Mouse (Mus musculus) liver, embryonic 16.5 days (tissue): ENCODE data around the gene Tysnd1. TPM values are rescaled to one million over a fixed set of nuclear protein-coding genes. Genes with fewer than 3 reads are reported as not detected.
A peak's percentile ranks its signal among the peaks of the same experiment; 100 is the strongest.

Source experiments
- ATAC-seq: fragments of 200-750 bp; cut with Nextera tagmentation; 2 replicates; pipeline ENCODE4 v1.8.0; 2017; ENCODE audit warnings: low read depth, mild to moderate bottlenecking, moderate number of reproducible peaks, moderate library complexity
- H3K27ac ChIP-seq: fragments of 300-500 bp; sonication (generic); 2 replicates; pipeline ENCODE4 v1.5.1; 2014; ENCODE audit warnings: mild to moderate bottlenecking, low read length
- H3K27me3 ChIP-seq: fragments of 300-500 bp; sonication (generic); 2 replicates; pipeline ENCODE4 v1.6.1; 2014; ENCODE audit warnings: low read depth, low read length, mixed read lengths; ENCODE audit not compliant: control insufficient read depth, insufficient read depth
- H3K36me3 ChIP-seq: fragments of 300-500 bp; sonication (generic); 2 replicates; pipeline ENCODE4 v1.6.1; 2014; ENCODE audit warnings: mild to moderate bottlenecking; ENCODE audit not compliant: control insufficient read depth, insufficient read depth
- H3K4me1 ChIP-seq: fragments of 300-500 bp; sonication (generic); 2 replicates; pipeline ENCODE4 v1.6.1; 2014; ENCODE audit warnings: low read depth, low read length, mixed read lengths; ENCODE audit not compliant: control insufficient read depth
- H3K4me2 ChIP-seq: fragments of 300-500 bp; sonication (generic); 2 replicates; pipeline ENCODE4 v1.6.1; 2014; ENCODE audit warnings: low read depth, low read length, mixed read lengths
- H3K4me3 ChIP-seq: fragments of 300-500 bp; sonication (generic); 2 replicates; pipeline ENCODE4 v1.5.1; 2014; ENCODE audit warnings: low read depth, mild to moderate bottlenecking, low read length
- H3K9ac ChIP-seq: fragments of 300-500 bp; sonication (generic); 2 replicates; pipeline ENCODE4 v1.6.1; 2014; ENCODE audit warnings: low read depth, low read length
- H3K9me3 ChIP-seq: fragments of 300-500 bp; sonication (generic); replicated peaks from 2 replicates; pipeline ENCODE4 v1.6.1; 2016; ENCODE audit warnings: low read length; ENCODE audit not compliant: control insufficient read depth
- WGBS: fragments of 180-500 bp; shearing (Covaris S2); extraction: QIAGEN DNeasy Blood & Tissue Kit; methylation state at CpG from one replicate; pipeline ENCODE4 v1.1.7; 2014; ENCODE audit not compliant: insufficient replicate concordance; 5-methylcytosine and 5-hydroxymethylcytosine counted together
- polyA plus RNA-seq: library from polyadenylated mRNA; unstranded; fragments of >200 nt; fragmentation: Nextera tagmentation; extraction: Ambion mirVana; gene quantifications from 2 replicates; pipeline ENCODE4 v1.2.1, GENCODE M21; 2015

Tysnd1 gene
- polyA plus RNA-seq, 1 experiment from 2014 or later = 12.8 TPM

DNA sequence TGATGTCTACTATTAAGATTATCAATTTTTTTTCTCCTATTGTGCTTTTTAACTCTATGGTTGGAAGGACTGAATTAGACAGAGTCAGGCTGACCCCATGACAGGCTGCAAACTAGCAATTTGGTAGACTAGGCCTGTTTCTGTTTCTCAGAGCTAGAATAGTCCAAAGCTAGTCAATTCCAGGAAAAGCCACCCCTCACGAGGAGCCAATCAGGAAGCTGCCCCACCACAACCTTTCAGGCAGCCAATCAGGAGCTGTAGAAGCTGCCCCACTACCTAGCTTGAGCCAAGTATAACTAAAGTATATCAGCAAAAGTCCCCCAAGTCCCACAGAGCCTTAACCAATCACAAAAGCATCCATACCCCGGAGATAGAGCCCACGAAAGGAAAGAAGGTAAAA, 19.4 kb upstream of the Tysnd1 start:
- 27% methylated on average over 3 of the region's 3 CpGs for WGBS
- no peak overlapping the region for H3K4me2 ChIP-seq
- H3K9ac ChIP-seq = no peak overlapping the region
- H3K9me3 ChIP-seq = no peaks in the 10 kb centered on the region
- peaks cover 6% of the 10 kb centered on the region; the same call in 1 of the 2 replicates for H3K4me1 ChIP-seq
- H3K27me3 ChIP-seq = no peaks in the 10 kb centered on the region
- H3K36me3 ChIP-seq = peaks cover 15% of the 10 kb centered on the region; the same call in 1 of the 2 replicates
- H3K4me3 ChIP-seq = no peak overlapping the region
- H3K27ac ChIP-seq = no peak overlapping the region
- ATAC-seq = no peak

DNA sequence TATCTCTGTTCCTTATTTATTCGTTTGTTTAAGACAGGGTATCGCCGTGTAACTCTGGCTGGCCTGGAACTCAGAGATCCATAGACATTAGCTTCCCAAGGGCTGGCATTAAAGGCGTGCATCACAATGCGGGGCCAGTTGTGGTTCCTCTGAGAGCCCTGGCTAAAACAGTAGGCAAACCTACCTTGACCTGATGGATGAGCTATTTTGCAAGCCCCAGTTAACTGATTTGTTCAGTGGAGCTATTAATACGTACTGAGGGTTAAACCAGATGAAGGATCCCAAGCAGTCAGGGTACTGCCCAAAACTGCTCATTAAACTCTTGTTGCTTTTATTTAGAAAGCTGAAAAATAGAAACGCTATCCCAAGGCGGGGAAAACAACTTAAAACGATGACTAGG, 15.8 kb upstream of the Tysnd1 start:
- Histone ChIP-seq H3K4me1 (peaks cover 15% of the 10 kb centered on the region), H3K9ac (peak overlapping the region; percentile 76), H3K36me3 (no peaks in the 10 kb centered on the region), H3K4me2 (peak overlapping the region; percentile 82), H3K9me3 (no peaks in the 10 kb centered on the region), H3K27me3 (no peaks in the 10 kb centered on the region), H3K27ac (peak overlapping the region; percentile 81), H3K4me3 (peak overlapping the region; percentile 95)
- WGBS = 36% methylated on average over 9 of the region's 9 CpGs
- no peak for ATAC-seq

DNA sequence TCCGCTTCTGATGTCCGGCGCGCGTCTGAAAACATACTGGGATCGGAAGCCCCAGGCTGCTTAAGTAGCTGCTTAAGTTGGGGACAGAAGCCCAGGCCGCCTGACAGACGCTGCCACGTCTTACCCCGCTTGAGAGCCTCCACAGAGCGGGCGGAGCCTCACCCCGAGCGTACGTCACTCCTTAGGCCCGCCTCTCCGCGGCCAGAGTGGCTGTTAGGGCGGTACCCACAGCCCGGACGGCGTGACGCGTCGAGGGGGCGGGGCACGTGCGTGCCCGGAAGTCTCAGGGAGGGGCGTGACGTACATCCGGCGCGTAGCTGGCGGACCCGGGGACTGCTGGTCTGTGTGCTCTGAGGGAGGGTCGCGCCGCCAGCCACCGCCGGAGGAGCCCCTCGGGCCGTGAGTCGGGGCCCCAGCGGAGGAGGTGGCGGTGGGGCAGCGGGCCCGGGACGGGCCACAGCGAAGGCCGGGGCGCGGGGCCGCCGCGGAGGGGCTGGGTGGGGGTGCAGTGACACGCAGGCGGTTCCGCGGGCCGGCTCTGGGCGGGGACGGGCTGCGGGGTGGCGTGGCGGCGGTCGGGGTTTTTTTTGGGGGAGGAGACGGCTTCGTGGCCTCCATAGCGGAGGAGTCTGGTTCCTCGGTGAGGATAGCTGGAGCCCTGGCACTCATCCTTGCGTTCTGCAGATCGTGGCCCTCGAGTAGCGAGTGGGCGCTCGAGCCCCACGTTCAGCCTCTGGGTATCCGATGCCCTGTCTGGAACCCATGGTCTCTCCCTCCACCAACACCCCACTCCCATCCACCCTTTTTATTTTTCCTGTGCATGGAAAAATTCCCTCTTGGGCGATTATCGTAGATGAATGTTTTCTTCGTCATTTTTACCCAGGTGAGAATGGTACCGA, 15.1 kb upstream of the Tysnd1 start, which contains the start of gene Sar1a:
Sar1a (plus strand) TSS at position 285 of the 899 bp plus-strand sequence.
- H3K9ac ChIP-seq = peak within 1 kb of the TSS; percentile 92
- peaks cover 4% of the 10 kb centered on the region for H3K36me3 ChIP-seq
- peak within 1 kb of the TSS; percentile 95 for H3K4me3 ChIP-seq
- peaks cover 15% of the 10 kb centered on the region for H3K4me1 ChIP-seq
- under 1% methylated on average over 82 of the region's 84 CpGs for WGBS
- ATAC-seq = peak; percentile 99
- no peaks in the 10 kb centered on the region for H3K27me3 ChIP-seq
- H3K4me2 ChIP-seq = peak within 1 kb of the TSS; percentile 89
- H3K9me3 ChIP-seq = no peaks in the 10 kb centered on the region
- peak within 1 kb of the TSS; percentile 81 for H3K27ac ChIP-seq

DNA sequence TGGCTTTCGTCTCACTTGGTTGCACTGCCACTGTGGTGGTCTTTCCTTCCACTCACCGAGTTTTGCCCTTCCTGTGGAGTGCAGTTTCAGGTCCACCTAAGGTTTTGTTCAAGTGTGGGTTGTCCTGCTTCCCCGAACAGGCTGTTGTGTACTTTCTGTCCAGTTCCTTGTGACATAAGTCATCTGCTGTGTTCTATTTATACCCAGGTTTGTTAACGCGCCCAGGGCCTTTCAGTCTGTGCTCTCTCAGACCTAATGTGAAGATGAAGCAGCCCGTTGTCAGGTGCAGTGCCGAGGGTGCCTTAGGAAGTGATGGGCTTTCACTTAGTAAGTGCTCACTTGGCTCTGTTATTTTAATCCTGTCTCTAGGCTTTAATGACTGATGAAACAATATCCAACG, 5.9 kb upstream of the Tysnd1 start:
- H3K9ac ChIP-seq = no peak overlapping the region
- no peak overlapping the region for H3K4me3 ChIP-seq
- WGBS = 80% methylated on average over 8 of the region's 8 CpGs
- no peak overlapping the region for H3K4me2 ChIP-seq
- peaks cover 50% of the 10 kb centered on the region for H3K36me3 ChIP-seq
- ATAC-seq = no peak
- no peaks in the 10 kb centered on the region for H3K9me3 ChIP-seq
- no peak overlapping the region for H3K27ac ChIP-seq
- no peaks in the 10 kb centered on the region for H3K4me1 ChIP-seq
- H3K27me3 ChIP-seq = no peaks in the 10 kb centered on the region

DNA sequence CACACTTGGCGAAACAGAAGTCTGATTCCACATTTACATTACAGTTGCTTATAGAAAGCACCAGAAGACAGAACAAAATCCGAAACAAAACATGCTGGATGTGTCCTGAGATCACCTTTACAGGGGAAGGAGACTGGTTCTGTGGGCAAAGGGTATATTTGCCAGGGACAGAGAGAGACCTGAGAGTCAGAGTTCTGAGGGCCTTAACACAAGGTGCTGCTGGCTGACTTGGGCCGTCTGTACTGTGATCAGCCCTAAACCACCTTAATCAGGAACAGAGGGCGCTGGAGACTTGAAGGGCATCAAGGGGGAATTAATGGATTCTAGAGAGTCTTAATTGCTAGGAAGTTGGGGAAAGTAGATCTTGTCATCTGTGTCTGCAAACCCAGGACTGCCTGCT, 1.8 kb upstream of the Tysnd1 start:
- no peak overlapping the region for H3K4me3 ChIP-seq
- H3K27me3 ChIP-seq = no peaks in the 10 kb centered on the region
- H3K4me2 ChIP-seq = no peak overlapping the region
- H3K4me1 ChIP-seq = peaks cover 17% of the 10 kb centered on the region
- no peak for ATAC-seq
- H3K9ac ChIP-seq = no peak overlapping the region
- H3K9me3 ChIP-seq = no peaks in the 10 kb centered on the region
- no peak overlapping the region for H3K27ac ChIP-seq
- H3K36me3 ChIP-seq = peaks cover 24% of the 10 kb centered on the region
- WGBS = 68% methylated on average over 4 of the region's 4 CpGs

DNA sequence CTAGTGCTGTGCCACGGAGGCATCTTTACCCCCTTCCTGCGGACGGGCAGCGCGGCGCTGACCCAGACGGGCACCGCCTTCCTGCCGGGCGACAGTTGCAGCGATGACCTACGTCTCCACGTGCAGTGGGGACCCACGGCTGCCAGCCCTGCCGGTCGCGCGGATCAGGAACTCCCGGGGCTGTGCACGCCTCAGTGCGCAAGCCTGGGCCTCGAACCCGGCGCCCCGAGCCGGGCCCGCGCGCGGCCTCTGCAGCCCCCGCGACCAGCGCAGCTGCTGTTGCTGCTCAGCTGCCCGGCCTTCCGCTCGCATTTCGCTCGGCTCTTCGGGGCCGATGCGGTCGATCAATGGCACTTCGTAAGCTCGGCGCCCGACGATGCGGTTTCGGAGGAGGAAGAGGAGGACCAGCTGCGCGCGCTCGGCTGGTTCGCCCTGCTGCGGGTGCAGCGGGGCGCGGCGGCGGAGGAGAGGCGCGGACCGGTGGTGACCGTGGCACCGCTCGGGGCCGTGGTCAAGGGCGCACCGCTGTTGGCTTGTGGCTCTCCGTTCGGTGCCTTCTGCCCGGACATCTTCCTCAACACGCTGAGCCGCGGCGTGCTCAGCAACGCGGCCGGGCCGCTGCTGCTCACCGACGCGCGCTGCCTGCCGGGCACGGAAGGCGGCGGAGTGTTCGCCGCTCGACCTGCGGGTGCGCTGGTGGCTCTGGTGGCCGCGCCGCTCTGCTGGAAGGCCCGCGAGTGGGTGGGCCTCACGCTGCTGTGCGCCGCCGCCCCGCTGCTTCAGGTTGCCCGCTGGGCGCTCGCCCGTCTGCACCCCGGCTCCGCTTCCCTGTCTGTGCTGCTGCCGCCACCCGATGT, 617 bp downstream of the Tysnd1 start:
- Histone ChIP-seq H3K27ac (peak overlapping the region; percentile 56; the same call in 1 of the 2 replicates), H3K4me1 (peaks cover 17% of the 10 kb centered on the region), H3K4me2 (peak overlapping the region; percentile 98), H3K36me3 (peaks cover 13% of the 10 kb centered on the region), H3K9me3 (no peaks in the 10 kb centered on the region), H3K4me3 (peak overlapping the region; percentile 85), H3K9ac (peak overlapping the region; percentile 75), H3K27me3 (no peaks in the 10 kb centered on the region)
- peak; percentile 37 for ATAC-seq
- WGBS = under 1% methylated on average over 95 of the region's 111 CpGs

DNA sequence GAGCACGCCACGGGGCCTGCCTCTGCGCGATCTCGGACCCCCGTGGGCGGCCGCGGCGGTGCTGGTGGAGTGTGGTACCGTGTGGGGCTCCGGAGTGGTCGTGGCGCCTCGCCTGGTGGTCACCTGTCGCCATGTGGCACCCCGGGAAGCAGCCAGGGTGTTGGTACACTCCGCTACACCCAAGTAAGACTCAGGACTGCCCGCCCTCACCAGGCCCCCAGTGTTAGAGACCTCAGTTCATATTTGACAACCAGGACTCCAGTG, 1.2 kb downstream of the Tysnd1 start:
- Histone ChIP-seq H3K4me3 (peak overlapping the region; percentile 85), H3K36me3 (peaks cover 8% of the 10 kb centered on the region), H3K9ac (peak overlapping the region; percentile 75), H3K27ac (0 out of 2 replicates have a peak overlapping the region, but pooled peaks have one; percentile 29), H3K9me3 (no peaks in the 10 kb centered on the region), H3K4me1 (peaks cover 17% of the 10 kb centered on the region), H3K4me2 (peak overlapping the region; percentile 98), H3K27me3 (no peaks in the 10 kb centered on the region)
- no peak for ATAC-seq
- 5% methylated on average over 19 of the region's 19 CpGs for WGBS

DNA sequence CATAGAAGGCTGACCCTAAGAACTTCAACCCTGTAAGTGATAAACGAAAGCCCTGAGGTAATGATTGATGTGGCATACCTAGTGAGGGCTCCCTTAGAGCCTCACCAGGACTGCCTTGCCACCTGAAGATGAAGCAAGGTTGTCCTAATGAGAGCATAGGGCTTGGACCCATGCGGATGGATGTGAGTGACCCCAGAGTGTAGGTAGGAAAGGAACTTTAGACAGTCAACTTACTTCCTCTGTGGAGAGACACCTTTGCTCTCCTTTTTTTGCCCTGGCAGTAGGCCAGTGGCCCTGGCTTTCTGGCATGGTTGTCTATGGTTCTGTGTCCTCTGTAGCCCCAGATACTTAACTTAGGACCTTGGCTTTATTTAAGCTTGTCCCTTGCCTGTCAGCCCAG, 1.7 kb downstream of the Tysnd1 start:
- Histone ChIP-seq H3K27me3 (no peaks in the 10 kb centered on the region), H3K36me3 (peaks cover 4% of the 10 kb centered on the region), H3K4me1 (peaks cover 17% of the 10 kb centered on the region), H3K27ac (0 out of 2 replicates have a peak overlapping the region, but pooled peaks have one; percentile 29), H3K4me3 (peak overlapping the region; percentile 85), H3K9me3 (no peaks in the 10 kb centered on the region), H3K9ac (peak overlapping the region; percentile 75; the same call in 1 of the 2 replicates), H3K4me2 (peak overlapping the region; percentile 98)
- no peak for ATAC-seq
- 61% methylated on average over 2 of the region's 2 CpGs for WGBS
